Mouse (Mus musculus): Measurements from ENCODE around the gene Irak1bp1. TPM values are rescaled to one million over a fixed set of nuclear protein-coding genes. Genes with fewer than 3 reads are reported as not detected.

Gene Irak1bp1
- polyA plus RNA-seq (2014; fragmentation: Illumina TruSeq; extraction: RNeasy Lipid Tissue Mini Kit (QIAGEN cat#74804)) = 29.8 TPM

DNA sequence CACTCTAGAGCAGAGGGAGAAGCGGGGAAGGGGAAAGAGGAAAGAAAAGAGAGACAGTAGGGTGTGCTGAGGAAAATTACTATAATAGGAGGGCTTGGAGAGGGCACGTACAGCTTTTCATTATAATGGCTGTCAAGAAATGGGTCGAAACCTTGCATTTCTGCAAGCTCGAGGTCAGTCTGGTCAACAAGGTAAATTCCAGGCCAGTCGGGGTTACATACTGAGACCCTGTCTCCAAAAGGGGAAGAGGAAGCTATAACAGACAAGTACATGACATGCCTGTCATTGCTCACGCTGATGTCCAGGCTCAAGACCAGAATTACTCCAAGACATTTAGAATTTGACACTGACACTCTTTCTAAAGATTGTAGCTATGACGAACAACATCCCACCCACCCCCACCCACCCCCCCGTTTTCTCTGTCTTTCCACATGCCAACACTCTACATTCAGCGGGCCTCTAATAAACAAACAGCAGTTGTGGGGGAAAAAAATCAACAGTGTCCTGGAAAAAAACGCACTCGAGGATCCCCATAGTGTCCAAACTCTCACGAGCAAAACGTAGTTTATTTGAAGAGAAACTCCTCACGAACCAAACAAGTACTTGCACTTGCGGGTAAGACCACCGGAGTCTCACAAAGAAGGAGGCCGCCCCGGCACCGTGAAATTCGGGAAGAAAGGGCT is at the start of gene Irak1bp1:
Irak1bp1 (plus strand) TSS at position 534 of the 683 bp plus-strand sequence.

Other genes with a start within 250 kb of the Irak1bp1 start
- gene Phip, start 146.0 kb downstream of the Irak1bp1 start, polyA plus RNA-seq (2014; fragmentation: Illumina TruSeq; extraction: RNeasy Lipid Tissue Mini Kit (QIAGEN cat#74804)) = 138 TPM

Measured in ovary, adult 10 weeks (tissue).